Mouse (Mus musculus) C2C12 (cell line): ENCODE results near the gene Teddm1b.

Experiments
- CTCF ChIP-seq: IDR thresholded peaks from one replicate; pipeline ENCODE4 v1.5.1; 2011; ENCODE audit not compliant: control insufficient read depth, insufficient read depth, insufficient read length
- MAX ChIP-seq: IDR thresholded peaks from one replicate; pipeline ENCODE4 v1.6.1; 2011; ENCODE audit warnings: mild to moderate bottlenecking, control low read depth

DNA sequence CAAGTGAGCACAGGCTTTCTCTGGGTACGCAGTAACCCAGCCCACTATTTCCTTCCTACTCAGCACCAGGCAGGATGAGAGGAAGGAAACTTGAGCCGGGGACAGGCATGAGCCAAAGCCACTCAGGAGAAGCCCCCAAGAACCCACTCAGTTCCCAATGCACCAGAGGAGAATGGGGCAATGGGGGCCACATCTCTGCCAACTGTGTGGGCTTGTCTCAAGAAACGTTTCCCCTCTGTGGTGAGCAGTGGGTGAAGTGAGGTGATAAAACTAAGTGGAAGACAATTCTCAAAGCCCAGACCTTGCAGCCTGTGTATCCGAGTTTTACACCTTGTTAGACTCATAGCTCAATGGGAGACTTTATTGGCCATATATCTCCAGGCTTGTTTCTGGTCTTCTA lies 17.3 kb downstream of the Teddm1b start, which contains the start of gene Teddm1a:
- no peak for TF ChIP-seq CTCF
- TF ChIP-seq MAX, result no peak
